Mouse (Mus musculus) spleen, adult 2 months (tissue): ENCODE data around the gene Slc16a11. TPM values are rescaled to one million over a fixed set of nuclear protein-coding genes. Genes with fewer than 3 reads are reported as not detected.
"Not testable (repeated sequence)": the region's sequence is repeated elsewhere in the genome, so short reads cannot be mapped to it uniquely, and the experiment has no call there.

Experiments used
- DNase-seq, 2 experiments: peaks; one replicate each; pipeline versions ENCODE4 v3.0.0 to v3.0.0-alpha.2; 2012 to 2021; ENCODE audit warnings: low spot score in 2 of 2, low read depth in 1 of 2
- H3K27ac ChIP-seq: fragments of 200-500 bp; 2 replicates; pipeline ENCODE4 v1.5.1; 2012; ENCODE audit warnings: low read length, inconsistent platforms; ENCODE audit not compliant: insufficient read depth
- H3K27me3 ChIP-seq: fragments of 200-500 bp; 2 replicates; pipeline ENCODE4 v1.6.1; 2012; ENCODE audit warnings: mild to moderate bottlenecking, moderate library complexity, low read length, inconsistent platforms; ENCODE audit not compliant: control insufficient read depth, insufficient read depth
- H3K36me3 ChIP-seq: fragments of 200-500 bp; 2 replicates; pipeline ENCODE4 v1.6.1; 2012; ENCODE audit warnings: mild to moderate bottlenecking, low read length, inconsistent platforms; ENCODE audit not compliant: control insufficient read depth, insufficient read depth
- H3K4me1 ChIP-seq: fragments of 200-500 bp; 2 replicates; pipeline ENCODE4 v1.6.1; 2011; ENCODE audit warnings: inconsistent platforms; ENCODE audit not compliant: control insufficient read depth, insufficient read depth, insufficient read length
- H3K4me3 ChIP-seq: fragments of 200-500 bp; 2 replicates; pipeline ENCODE4 v1.5.1; 2011; ENCODE audit warnings: mild to moderate bottlenecking, inconsistent platforms; ENCODE audit not compliant: insufficient read depth, insufficient read length; ENCODE audit errors: extremely low read depth
- CTCF ChIP-seq: fragments of 200-500 bp; IDR thresholded peaks from 2 replicates; pipeline ENCODE4 v1.5.1; 2011; ENCODE audit warnings: mild to moderate bottlenecking, inconsistent platforms; ENCODE audit not compliant: insufficient read depth, insufficient read length, insufficient replicate concordance; ENCODE audit errors: extremely low read depth
- POLR2A ChIP-seq: fragments of 200-500 bp; IDR thresholded peaks from 2 replicates; pipeline ENCODE4 v1.6.1; 2011; ENCODE audit warnings: low read depth, low read length, inconsistent platforms
- WGBS: fragments of 180-500 bp; shearing (Covaris S2); methylation state at CpG from one replicate; pipeline ENCODE4 v1.1.7; 2018; 5-methylcytosine and 5-hydroxymethylcytosine counted together
- polyA plus RNA-seq: library from polyadenylated mRNA; depleted of rRNA; stranded (reverse); fragments of >200 nt; gene quantifications from 2 replicates; pipeline ENCODE4 v1.2.3, GENCODE M21; 2012; rRNA removed

Gene Slc16a11
- polyA plus RNA-seq: 0.32 and 0.40 TPM in 2 replicates

DNA sequence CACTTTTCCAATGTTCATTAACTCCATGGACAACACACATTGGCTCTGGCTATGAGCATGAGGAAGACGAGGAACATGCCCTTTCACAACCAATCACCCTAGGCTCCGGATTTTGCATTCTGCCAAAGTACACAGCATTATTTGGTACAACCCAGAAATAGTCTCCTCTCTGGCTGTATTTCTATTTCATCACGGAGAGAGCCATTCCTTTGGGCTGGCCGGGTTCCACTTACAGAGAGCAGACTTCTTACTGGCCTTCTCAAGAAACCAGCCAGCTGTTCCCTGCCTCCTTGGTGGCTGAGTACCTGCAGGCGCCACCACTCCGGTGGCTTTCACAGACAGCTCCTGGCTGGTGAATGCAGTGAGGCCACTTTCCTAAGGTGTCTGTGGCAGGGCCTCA is at the start of gene Slc16a11:
TSS of gene Slc16a11 (plus strand) at position 330 of the 400 bp plus-strand sequence.
- 75% methylated on average over 6 of the region's 6 CpGs for WGBS
- peaks cover 18% of the 10 kb centered on the region for H3K27me3 ChIP-seq
- no peak within 1 kb of the TSS for H3K4me3 ChIP-seq
- TF ChIP-seq POLR2A: no peak
- H3K36me3 ChIP-seq: no peaks in the 10 kb centered on the region
- no peak within 1 kb of the TSS for H3K27ac ChIP-seq
- no peak for DNase-seq
- H3K4me1 ChIP-seq: peaks cover 11% of the 10 kb centered on the region; the same call in 1 of the 2 replicates

GRCm38 (mm10) chr11:70165972-70166921 is 46.3 kb upstream of the Slc16a11 start:
- Histone ChIP-seq H3K27ac (no peak overlapping the region), H3K4me3 (no peak overlapping the region), H3K4me1 (no peaks in the 10 kb centered on the region), H3K27me3 (no peaks in the 10 kb centered on the region; the same call in 1 of the 2 replicates), H3K36me3 (no peaks in the 10 kb centered on the region)
- TF ChIP-seq POLR2A: no peak
- no peak for TF ChIP-seq CTCF
- no peak for DNase-seq
- WGBS: 52% methylated on average over 16 of the region's 16 CpGs

DNA sequence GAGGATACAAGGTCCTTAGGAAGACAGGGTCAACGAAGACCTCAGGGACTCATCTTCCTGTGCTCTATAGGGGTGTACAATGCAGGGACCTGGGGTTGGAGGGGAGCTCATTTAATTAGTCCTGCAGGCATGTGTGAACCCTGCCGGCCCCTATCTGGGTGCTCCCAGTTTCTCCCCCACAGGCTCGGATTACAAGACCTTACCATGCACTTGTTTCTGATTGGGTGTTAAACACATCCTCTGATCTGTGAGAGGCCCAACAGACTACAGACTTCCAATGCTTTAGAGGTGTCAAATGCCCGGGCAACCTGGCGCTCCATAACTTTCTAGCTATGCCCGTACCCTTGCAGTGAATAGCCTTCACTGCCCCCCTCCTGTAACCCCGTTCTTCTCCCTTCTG is 44.4 kb upstream of the Slc16a11 start:
- Histone ChIP-seq H3K36me3 (no peaks in the 10 kb centered on the region), H3K4me1 (no peaks in the 10 kb centered on the region), H3K27ac (no peak overlapping the region), H3K27me3 (no peaks in the 10 kb centered on the region), H3K4me3 (no peak overlapping the region)
- DNase-seq: no peak
- TF ChIP-seq CTCF: no peak
- no peak for TF ChIP-seq POLR2A
- 85% methylated on average over 7 of the region's 7 CpGs for WGBS

DNA sequence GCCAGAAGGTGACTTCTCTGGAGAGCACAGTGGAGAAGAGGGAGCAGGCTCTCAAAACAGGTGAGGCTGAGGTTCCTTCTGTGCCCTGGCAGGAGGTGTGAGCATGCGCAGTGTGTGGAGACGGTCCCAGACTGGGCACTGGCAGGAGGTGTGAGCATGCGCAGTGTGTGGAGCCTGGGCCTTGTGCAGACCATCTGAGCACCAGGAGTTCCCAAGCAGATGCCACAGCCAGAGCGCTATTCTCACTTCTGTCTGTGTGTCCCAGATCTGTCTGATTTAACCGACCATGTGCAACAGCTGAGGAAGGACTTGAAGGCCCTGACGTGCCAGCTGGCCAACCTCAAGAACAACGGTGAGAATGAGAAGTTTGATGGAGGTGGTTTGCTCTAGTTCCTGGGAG is 43.1 kb upstream of the Slc16a11 start:
- H3K27ac ChIP-seq, DNase-seq, H3K4me1 ChIP-seq, H3K27me3 ChIP-seq, H3K36me3 ChIP-seq, H3K4me3 ChIP-seq: not testable (repeated sequence)
- 49% methylated on average over 7 of the region's 7 CpGs for WGBS

DNA sequence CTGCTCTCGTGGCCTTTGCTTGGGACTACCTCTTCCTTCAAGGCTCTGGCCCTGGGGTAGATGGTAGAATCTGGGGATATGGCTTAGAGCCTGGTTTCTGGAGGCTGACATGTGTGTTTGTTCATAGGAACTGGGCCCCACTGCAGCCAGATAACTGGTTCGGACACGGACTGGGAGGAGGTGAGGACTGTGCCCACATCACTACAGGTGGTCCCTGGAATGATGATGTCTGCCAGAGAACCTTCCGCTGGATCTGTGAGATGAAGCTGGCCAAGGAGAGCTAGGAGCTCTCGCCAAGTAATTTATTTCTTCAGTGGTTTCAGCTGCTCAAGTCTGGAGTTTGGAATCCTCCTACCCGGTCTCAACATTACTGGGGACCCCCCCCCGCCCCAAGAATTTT is 42.3 kb upstream of the Slc16a11 start:
- 88% methylated on average over 7 of the region's 7 CpGs for WGBS
- DNase-seq: no peak
- TF ChIP-seq POLR2A (no peak), CTCF (no peak)
- Histone ChIP-seq H3K27me3 (no peaks in the 10 kb centered on the region), H3K36me3 (no peaks in the 10 kb centered on the region), H3K4me3 (no peak overlapping the region), H3K27ac (no peak overlapping the region), H3K4me1 (no peaks in the 10 kb centered on the region)

GRCm38 (mm10) chr11:70171181-70171580 is 41.4 kb upstream of the Slc16a11 start:
- DNase-seq: no peak
- H3K4me3 ChIP-seq: no peak overlapping the region
- H3K4me1 ChIP-seq: no peaks in the 10 kb centered on the region
- no peaks in the 10 kb centered on the region for H3K36me3 ChIP-seq
- H3K27ac ChIP-seq: no peak overlapping the region
- TF ChIP-seq CTCF (no peak), POLR2A (no peak)
- no peaks in the 10 kb centered on the region for H3K27me3 ChIP-seq
- WGBS: 82% methylated on average over 7 of the region's 7 CpGs

GRCm38 (mm10) chr11:70171847-70172246 is 40.7 kb upstream of the Slc16a11 start:
- 68% methylated on average over 3 of the region's 3 CpGs for WGBS
- Histone ChIP-seq H3K27ac (no peak overlapping the region), H3K4me3 (no peak overlapping the region), H3K27me3 (no peaks in the 10 kb centered on the region), H3K4me1 (no peaks in the 10 kb centered on the region), H3K36me3 (no peaks in the 10 kb centered on the region)
- peak; percentile 11 to 15 for DNase-seq
- TF ChIP-seq POLR2A (no peak), CTCF (no peak)
